ENCODE assay signal across 22 mouse cellular contexts in genomic region chr11:21677034-21677433, GRCm38 (mm10).
"Had no signal": no experiment of that assay in that cellular context is flagged by ENCODE, and none has a peak within 500 bp of the region (broad histone marks: within the 10 kb centered on the region; RNA-seq: fewer than 3 reads in every experiment).

No protein-coding gene starts in this region.

- H3K4me1 ChIP-seq: limb, embryonic 12.5 days; limb, embryonic 15.5 days; midbrain, embryonic 12.5 days; neural tube, embryonic 12.5 days; neural tube, embryonic 15.5 days; stomach, embryonic 15.5 days had no signal

- H3K4me3 ChIP-seq: limb, embryonic 12.5 days; limb, embryonic 15.5 days; midbrain, embryonic 12.5 days; neural tube, embryonic 12.5 days; neural tube, embryonic 15.5 days; stomach, embryonic 15.5 days had no signal

- H3K27me3 ChIP-seq: limb, embryonic 12.5 days; limb, embryonic 15.5 days; midbrain, embryonic 12.5 days; neural tube, embryonic 12.5 days; neural tube, embryonic 15.5 days; stomach, embryonic 15.5 days had no signal

- H3K9me3 ChIP-seq: limb, embryonic 12.5 days; limb, embryonic 15.5 days; midbrain, embryonic 12.5 days; neural tube, embryonic 12.5 days; neural tube, embryonic 15.5 days; stomach, embryonic 15.5 days had no signal

- DNase-seq: kidney, adult 18-20 months; kidney, adult 9 months; kidney, postnatal 25 days; layer of hippocampus, adult 9-11 months; liver, postnatal 0 days; right cerebral cortex, adult 18-20 months; right cerebral cortex, postnatal 14 days; spleen, adult 18-20 months; thymus, adult 18-20 months; thymus, postnatal 36 days had no signal

- H3K27ac ChIP-seq: hindbrain, postnatal 0 days; limb, embryonic 12.5 days; limb, embryonic 15.5 days; liver, embryonic 14.5 days; macrophage; midbrain, embryonic 12.5 days; neural tube, embryonic 12.5 days; neural tube, embryonic 15.5 days; stomach, embryonic 15.5 days had no signal

- ATAC-seq: hindbrain, postnatal 0 days; inflammation-experienced regulatory T-cells, adult 6 months; intestine, embryonic 16.5 days; liver, postnatal 0 days had no signal

- H3K36me3 ChIP-seq: limb, embryonic 12.5 days; limb, embryonic 15.5 days; midbrain, embryonic 12.5 days; neural tube, embryonic 12.5 days; neural tube, embryonic 15.5 days; stomach, embryonic 15.5 days had no signal

- H3K9ac ChIP-seq: limb, embryonic 12.5 days; limb, embryonic 15.5 days; liver, embryonic 14.5 days; liver, postnatal 0 days; midbrain, embryonic 12.5 days; neural tube, embryonic 12.5 days; neural tube, embryonic 15.5 days; stomach, embryonic 15.5 days had no signal

- H3K4me2 ChIP-seq: limb, embryonic 12.5 days; limb, embryonic 15.5 days; liver, embryonic 11.5 days; midbrain, embryonic 12.5 days; neural tube, embryonic 12.5 days; neural tube, embryonic 15.5 days; stomach, embryonic 15.5 days had no signal
